Mouse (Mus musculus) left cerebral cortex, postnatal 25 days (tissue): ENCODE data around the gene Nkpd1. TPM values are rescaled to one million over a fixed set of nuclear protein-coding genes. Genes with fewer than 3 reads are reported as not detected.

ENCODE experiments used
- DNase-seq, 2 experiments: peaks; one replicate each; pipeline ENCODE4 v3.0.0; 2022; ENCODE audit warnings: low spot score in 2 of 2, mixed read lengths in 1 of 2
- intact Hi-C: fragments of 180-260 bp; cut with DNase I; formaldehyde crosslinking; loops from one replicate; pipeline ENCODE4 v1.15.1; 2025
- total RNA-seq, 2 experiments: library from RNA; stranded (reverse); gene quantifications; 2 replicates each; pipeline ENCODE4 v1.2.3; 2021

Nkpd1 gene
- total RNA-seq, result under 1 TPM; 0.64 to 0.87 TPM

DNA sequence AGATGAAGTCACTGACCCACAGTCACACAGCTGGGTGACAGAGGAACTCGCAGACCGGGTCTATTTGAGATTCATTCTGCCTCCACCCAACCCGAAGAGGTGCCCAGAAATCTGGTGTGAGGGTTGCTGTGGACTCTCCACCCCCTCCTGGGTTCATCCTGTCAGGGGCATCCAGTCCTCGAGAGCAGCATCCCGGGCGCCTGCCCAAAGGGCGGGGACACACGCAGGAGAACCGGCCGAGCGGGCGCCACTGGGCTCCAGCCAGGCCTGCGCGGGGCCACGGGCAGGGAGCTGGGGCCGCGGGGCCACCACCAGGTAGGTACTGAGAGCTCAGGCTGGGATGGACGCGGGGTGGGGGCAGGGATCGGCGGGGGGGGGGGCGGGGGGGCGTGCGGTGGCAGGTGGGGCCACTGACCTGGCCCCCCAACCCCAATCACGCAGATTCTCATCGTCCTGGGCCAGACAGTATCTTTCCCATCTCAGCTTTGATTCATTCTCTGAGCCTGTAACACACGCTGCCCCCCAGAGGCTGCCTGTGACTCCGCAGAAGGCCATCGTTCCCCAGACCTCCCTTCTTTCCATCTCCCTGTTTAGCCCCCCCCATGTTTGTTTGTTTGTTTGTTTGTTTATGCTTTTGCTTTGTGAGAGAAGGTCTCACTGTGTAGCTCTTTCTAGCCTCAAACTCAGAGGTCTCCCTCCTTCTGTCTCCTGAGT is at the start of gene Nkpd1:
Nkpd1 (plus strand) TSS at position 187 of the 714 bp plus-strand sequence.
- intact Hi-C loops, result no loop called here

DNA sequence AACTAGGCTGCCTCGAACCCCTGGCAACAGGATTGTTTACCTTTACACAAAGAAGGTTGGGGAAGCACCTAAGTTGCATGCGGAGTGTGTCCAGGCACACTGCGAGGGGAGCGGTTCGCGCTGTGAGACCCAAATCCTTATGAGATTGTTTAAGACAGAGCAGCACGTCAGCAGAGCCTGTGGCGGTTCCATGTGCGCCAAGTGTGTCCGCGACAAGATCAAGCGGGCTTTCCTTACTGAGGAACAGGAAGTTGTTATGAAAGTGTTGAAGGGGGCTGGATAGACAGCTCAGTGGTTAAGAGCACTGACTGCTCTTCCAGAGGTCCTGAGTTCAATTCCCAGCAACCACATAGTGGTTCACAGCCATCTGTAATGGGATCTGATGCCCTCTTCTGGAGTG is 49.4 kb upstream of the Nkpd1 start:
- no peak for DNase-seq
- intact Hi-C loops, result no loop called here

More for the DNA sequence above, at the start of gene Nkpd1:
- DNase-seq, result no peak

DNA sequence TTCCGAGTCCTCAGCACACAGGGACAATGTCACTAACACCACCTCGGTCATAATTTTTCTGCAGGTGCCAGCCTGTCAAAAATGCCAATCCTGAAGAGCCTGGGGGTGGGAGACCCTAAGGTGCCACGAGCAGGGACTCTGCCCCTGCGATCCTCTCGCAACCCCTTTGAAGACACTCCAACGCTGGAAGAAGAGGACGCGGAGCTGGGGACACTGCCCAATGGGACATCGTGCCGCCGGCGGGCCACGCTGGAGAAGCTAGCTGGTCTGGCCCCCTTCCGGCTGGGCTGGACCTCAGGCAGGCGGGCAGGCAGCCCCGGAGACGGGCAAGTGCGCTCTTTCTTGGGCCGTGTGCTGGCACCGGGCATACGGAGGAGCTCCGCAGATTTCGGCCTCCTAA is 48.2 kb upstream of the Nkpd1 start:
- DNase-seq, result no peak
- intact Hi-C loops, result no loop called here

DNA sequence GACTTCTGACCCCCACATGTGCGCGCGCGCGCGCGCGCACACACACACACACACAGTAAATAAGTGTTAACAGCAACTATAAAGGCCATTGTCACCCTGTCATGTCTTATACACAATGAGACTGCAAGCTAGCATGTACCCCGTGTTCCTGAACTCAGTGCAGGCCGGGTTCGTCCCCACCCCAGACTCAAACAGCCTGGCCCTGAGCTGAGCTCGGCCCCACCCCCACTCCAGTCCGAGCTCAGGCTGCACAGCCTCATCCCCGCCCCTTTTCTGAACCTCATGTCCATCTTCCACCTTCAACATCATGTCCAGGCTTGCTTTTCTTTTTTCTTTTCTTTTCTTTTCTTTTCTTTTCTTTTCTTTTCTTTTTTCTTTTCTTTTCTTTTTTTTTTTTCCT is 47.3 kb upstream of the Nkpd1 start:
- DNase-seq, result no peak
- intact Hi-C loops, result no loop called here

GRCm38 (mm10) chr7:19472403-19472802 is 45.2 kb upstream of the Nkpd1 start:
- DNase-seq, result no peak
- intact Hi-C loops, result no loop called here

GRCm38 (mm10) chr7:19473875-19474443 is 43.7 kb upstream of the Nkpd1 start:
- DNase-seq, result peak; percentile 82 to 89
- intact Hi-C loops, result no loop called here

- intact Hi-C loops, result no loop called here
- DNase-seq, result no peak
Observed at GRCm38 (mm10) chr7:19477084-19477483, 40.6 kb upstream of the Nkpd1 start.

DNA sequence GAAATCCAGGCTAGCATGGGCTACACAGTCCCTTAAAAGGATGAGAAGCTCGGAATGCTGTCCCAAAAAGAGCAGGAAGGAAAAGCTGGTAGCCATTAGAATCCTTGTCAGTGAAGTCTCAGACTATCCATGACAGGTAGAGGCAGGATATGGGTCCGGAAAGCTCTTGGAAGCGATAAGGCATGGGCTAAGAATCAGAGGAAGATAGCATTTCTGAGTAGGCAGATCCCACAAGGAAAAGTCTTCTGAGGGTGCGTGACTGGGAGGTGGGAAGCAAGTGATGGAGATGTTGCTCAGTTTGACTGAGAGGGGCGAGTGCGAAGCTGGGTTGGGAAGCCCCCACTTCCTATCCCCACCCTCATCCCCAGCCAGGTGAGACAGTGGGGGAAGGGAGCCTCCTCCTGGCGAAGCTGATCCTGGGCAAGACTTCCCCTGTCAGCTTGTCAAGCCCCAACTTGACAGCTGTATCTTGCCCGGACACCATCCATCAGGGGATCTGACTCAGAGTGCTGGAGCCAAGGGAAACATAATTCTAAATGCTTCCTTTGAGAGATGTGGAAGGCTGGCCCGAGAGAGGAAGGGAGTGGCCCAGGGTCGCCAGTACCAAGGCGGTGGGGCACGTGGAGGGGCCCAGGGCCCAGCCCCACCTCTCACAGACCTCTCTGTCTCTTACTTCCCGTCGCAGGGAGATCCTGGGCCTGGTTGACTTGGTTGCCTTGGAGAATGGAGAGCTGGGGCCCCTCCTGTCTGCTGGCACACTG is 39.8 kb upstream of the Nkpd1 start:
- intact Hi-C loops, result no loop called here
- DNase-seq, result no peak

DNA sequence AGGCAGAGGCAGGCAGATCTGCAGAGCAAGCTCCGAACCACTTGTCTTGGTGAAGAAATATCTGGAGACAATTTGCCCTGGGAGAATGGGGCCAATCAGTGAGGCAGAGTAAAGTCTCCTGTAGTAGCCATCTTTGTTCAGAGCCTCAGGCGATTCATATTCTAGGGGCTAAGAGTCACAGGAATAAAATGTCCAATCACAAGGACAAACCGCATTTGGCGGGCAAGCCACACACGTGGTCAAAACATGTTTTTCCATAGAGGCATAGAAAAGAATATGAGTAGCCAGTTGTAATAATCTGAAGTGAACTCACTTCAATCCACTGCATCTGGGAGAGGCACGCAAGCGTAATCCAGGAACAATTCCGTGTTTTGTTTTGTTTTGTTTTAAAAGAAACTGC is 34.4 kb upstream of the Nkpd1 start:
- intact Hi-C loops, result loop anchor here (5.0 kb wide), 1 partner anchor 76 kb away; no protein-coding TSS in a partner anchor
- no peak for DNase-seq

DNA sequence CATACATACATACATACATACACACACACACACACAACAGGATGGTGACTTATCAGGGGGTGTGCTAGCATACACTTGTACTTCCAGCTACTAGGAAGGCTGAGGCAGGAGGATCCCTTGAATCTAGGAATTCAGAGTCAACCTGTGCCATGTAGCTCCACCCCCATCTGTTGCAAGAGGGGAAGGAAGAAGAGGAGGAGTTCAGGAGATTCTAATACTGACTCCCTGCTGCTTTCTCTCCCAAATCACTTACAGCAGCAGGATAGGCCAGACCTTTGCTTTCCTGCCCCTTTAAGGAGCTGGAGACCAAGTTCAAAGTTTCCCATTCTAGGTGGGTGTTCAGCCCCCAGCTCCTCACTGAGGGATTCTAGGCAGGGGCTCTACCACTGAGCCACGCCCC is 32.1 kb upstream of the Nkpd1 start:
- DNase-seq, result no peak
- intact Hi-C loops, result no loop called here

DNA sequence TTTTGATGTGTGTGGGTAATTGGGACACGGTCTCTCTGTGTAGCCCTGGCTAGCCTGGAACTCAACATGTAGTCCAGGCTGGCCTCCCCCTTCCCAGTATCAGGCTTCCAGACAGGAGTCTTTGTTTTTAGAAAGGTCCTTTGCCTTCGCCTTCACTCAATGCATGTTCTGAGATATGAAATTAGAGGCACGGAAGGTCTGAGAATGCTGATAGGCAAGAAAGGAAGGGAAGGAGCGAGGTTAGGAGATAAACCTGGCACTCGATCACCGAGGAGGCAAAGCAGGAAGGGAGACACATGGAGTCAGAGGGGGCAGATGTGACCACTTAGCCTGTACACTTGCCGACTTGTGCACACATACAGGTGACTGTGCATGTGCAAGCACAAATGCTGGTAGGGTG is 31.1 kb upstream of the Nkpd1 start:
- DNase-seq, result no peak
- intact Hi-C loops, result no loop called here

DNA sequence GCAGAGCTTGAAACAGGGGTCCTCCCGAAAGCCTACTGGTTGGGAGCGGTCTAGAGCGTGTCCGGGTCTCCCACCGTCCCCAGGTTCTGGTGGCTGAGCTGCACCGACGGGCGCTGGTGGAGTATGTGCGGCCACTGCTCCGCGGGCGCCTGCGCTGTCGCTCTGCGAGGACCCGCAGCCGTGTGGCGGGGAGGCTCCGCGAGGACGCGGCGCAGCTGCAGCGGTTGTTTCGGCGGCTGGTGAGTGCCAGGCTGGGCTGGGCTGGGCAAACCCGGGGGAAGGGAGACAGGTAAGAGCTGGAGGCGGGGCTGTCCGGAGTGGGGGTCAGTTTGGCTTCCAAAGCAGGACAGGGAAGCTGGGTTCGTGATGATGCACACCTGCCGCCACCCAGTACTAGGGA is 28.1 kb upstream of the Nkpd1 start:
- DNase-seq, result no peak
- intact Hi-C loops, result no loop called here

GRCm38 (mm10) chr7:19491731-19492130 is 25.9 kb upstream of the Nkpd1 start:
- DNase-seq, result no peak
- intact Hi-C loops, result no loop called here

DNA sequence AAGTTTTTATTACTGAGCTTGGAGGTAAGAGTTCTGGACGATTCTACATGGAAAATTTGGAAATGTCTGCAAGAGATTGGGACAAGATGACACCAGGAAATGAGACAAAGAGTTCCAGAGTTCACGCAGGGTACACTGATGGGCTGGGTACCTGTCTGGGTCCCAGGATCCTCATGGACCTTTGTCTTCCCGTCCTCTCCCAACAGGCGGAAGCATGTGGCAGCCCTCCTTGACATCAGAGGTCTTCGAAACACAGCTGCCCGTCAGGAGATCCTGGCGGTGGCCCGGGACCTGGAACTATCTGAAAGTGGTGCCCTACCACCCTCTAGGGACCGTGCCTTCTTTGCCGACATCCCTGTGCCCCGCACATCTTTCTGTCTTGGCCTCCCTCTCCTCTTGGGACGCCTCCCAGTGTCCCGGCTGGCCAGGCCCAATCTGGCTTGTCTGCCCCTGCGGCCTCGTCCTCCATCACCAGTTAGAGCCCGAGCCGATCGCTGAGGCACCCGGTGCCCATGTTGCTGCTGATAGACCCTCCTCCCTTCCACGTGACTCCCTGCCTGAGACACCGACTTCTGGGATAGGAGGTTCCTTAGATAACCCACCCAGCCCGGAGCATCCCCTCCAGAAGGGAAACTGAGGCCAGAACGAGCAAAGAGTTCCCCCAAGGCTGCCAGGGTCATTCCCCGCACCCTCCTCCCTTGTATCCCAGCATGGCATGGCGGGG is 22.7 kb upstream of the Nkpd1 start:
- DNase-seq, result no peak
- intact Hi-C loops, result no loop called here

GRCm38 (mm10) chr7:19495521-19496213 is 22.0 kb upstream of the Nkpd1 start:
- intact Hi-C loops, result no loop called here
- DNase-seq, result no peak

DNA sequence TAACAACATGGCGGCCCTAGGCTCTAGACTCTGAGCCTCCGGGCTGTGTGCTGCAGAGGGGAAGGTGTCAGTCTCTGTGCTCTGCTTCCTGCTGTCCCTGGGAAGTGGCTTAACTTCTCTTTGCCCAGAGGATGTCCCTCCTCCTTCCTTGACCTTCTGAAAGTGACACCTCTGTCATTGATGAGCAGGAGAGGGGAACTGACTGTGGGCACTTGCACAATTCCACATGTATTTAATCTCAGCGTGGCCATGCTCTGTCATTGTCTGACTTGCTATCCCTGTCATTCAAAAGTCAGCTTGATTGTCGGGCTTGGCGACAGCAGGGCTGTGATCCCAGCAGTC is 21.5 kb upstream of the Nkpd1 start:
- DNase-seq, result no peak
- intact Hi-C loops, result no loop called here

GRCm38 (mm10) chr7:19498326-19498725 is 19.3 kb upstream of the Nkpd1 start:
- intact Hi-C loops, result no loop called here
- no peak for DNase-seq

DNA sequence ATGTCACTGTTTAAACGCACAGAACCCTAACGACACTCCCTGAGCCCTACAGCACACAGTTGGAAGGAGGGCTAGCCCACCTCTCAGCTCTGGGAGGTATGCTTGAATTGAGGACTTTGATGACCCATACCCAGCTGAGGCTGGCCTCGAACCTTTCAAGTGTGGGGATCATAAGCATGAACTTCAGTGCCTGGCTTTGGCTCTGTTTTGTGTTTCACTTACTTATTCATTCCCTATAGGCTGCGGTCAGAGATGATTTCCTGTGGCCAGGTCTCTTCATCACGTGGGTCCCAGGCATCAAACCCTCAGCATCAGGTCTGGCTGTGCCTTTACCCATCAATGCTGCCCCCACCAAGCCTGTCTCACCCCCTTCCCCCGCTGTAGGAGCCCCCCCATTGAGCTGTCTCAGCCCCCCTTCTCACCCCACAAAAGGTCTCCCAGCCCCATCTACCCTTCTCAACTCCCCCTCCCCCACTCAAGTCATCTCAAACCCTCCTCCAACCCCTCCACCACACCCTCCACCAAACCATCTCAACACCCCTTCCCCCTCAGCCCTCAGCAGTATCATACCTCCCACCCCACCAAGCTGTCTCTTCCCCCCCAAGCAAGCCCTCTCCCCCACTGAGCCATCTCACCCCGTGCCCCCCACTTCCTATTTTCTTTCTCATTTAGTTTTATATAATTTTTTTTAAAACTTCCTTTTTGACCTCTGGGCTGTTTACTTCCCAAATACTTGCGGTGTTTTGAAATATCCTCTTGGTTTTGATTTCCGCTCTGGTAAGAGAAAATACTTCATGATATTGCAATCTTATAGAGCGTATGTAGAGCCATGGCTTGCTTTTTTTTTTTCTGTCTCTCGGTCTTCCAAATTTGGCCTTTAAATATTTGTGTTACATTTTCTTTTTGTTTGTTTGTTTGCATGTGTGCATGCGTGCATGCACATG is 16.9 kb upstream of the Nkpd1 start:
- DNase-seq, result no peak
- intact Hi-C loops, result no loop called here

DNA sequence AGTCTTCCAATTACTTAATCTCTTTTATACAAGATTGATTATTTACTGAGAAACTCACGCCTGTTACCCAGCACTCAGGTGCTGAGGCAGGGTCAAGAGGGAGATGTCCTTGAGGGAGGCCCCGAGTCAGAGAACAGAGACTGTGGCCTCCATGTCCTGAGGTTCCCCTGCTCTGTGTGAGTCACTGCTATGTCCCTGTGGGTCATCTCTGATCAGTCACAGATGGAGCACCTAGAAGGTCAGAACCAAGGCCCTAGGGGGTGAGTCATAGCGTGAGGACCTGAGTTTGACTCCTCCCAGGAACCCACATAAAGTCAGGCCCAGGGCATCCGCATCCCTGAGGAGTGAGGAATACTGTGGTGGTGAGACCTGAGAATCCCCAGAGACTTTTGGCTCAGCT is 16.0 kb upstream of the Nkpd1 start:
- intact Hi-C loops, result no loop called here
- DNase-seq, result no peak
